Mouse (Mus musculus) E14TG2a.4 (cell line): ENCODE measurements at regions not wholly inside any gene's neighbourhood (a gene's known extent, or its start where the extent isn't known, plus 50 kb on each side); places are given as distances from the start of the nearest gene placed in this dataset.

Experiments used
- CTCF ChIP-seq: conservative IDR thresholded peaks from 2 replicates; pipeline ENCODE4 v1.5.1; 2014; ENCODE audit warnings: low read length
- NANOG ChIP-seq: IDR thresholded peaks from 2 replicates; pipeline ENCODE4 v1.6.1; 2014; ENCODE audit warnings: borderline replicate concordance, low read length, mixed read lengths
- POU5F1 ChIP-seq: IDR thresholded peaks from 2 replicates; pipeline ENCODE4 v1.6.1; 2014; ENCODE audit warnings: low read length, borderline replicate concordance

- TF ChIP-seq CTCF (peak; percentile 90), NANOG (no peak), POU5F1 (no peak)
These were observed 177.6 kb upstream of the Map3k7 start for GRCm38 (mm10) chr4:31786284-31786683.
